Mouse (Mus musculus) ES-Bruce4 (cell line): Measurements from ENCODE around the gene Mthfd2l. TPM values are rescaled to one million over a fixed set of nuclear protein-coding genes. Genes with fewer than 3 reads are reported as not detected.

Source experiments
- H3K27ac ChIP-seq: 2 replicates; pipeline ENCODE4 v1.5.1; 2012; ENCODE audit warnings: low read length, inconsistent platforms; ENCODE audit not compliant: insufficient read depth
- H3K27me3 ChIP-seq: 2 replicates; pipeline ENCODE4 v1.6.1; 2012; ENCODE audit warnings: mild to moderate bottlenecking, low read length, inconsistent platforms; ENCODE audit not compliant: control insufficient read depth, poor library complexity, insufficient read depth, severe bottlenecking
- H3K36me3 ChIP-seq: 2 replicates; pipeline ENCODE4 v1.6.1; 2012; ENCODE audit warnings: inconsistent platforms, mild to moderate bottlenecking, low read length, moderate library complexity; ENCODE audit not compliant: control insufficient read depth, poor library complexity, insufficient read depth, severe bottlenecking
- H3K4me1 ChIP-seq: one replicate; pipeline ENCODE4 v1.8.1; 2011; ENCODE audit warnings: low read length; ENCODE audit not compliant: control insufficient read depth, insufficient read depth
- H3K4me3 ChIP-seq: 2 replicates; pipeline ENCODE4 v1.5.1; 2011; ENCODE audit warnings: low read depth, mild to moderate bottlenecking, low read length
- H3K9ac ChIP-seq: 2 replicates; pipeline ENCODE4 v1.6.1; 2012; ENCODE audit warnings: low read depth, mild to moderate bottlenecking, inconsistent platforms; ENCODE audit not compliant: poor library complexity, severe bottlenecking
- H3K9me3 ChIP-seq: replicated peaks from 2 replicates; pipeline ENCODE4 v1.6.1; 2012; ENCODE audit warnings: mild to moderate bottlenecking, low read length, inconsistent platforms; ENCODE audit not compliant: control insufficient read depth, poor library complexity, insufficient read depth, severe bottlenecking
- CTCF ChIP-seq: IDR thresholded peaks from one replicate; pipeline ENCODE4 v1.8.1; 2011; ENCODE audit warnings: low read depth, low read length
- EP300 ChIP-seq: IDR thresholded peaks from 2 replicates; pipeline ENCODE4 v1.6.1; 2011; ENCODE audit warnings: low read depth, low read length; ENCODE audit not compliant: insufficient read depth
- POLR2A ChIP-seq: IDR thresholded peaks from one replicate; pipeline ENCODE4 v1.8.1; 2011; ENCODE audit warnings: low read length; ENCODE audit not compliant: insufficient read depth
- polyA plus RNA-seq: library from polyadenylated mRNA; stranded (reverse); fragments of >200 nt; gene quantifications from 2 replicates; pipeline ENCODE4 v1.2.4, GENCODE M21; 2011; ENCODE audit warnings: low read depth; ENCODE audit not compliant: missing spikeins, insufficient read depth, insufficient read length

The Mthfd2l gene
- polyA plus RNA-seq, 1 experiment, result 9.8 TPM

GRCm38 (mm10) chr5:90952731-90953481 is 22.0 kb downstream of the Mthfd2l start:
- Histone ChIP-seq H3K4me3 (no peak overlapping the region), H3K9me3 (no peaks in the 10 kb centered on the region), H3K4me1 (no peaks in the 10 kb centered on the region), H3K9ac (no peak overlapping the region), H3K36me3 (no peaks in the 10 kb centered on the region), H3K27me3 (no peaks in the 10 kb centered on the region), H3K27ac (no peak overlapping the region)
- TF ChIP-seq EP300 (no peak), CTCF (peak; percentile 10)

GRCm38 (mm10) chr5:90964316-90964715 is 33.4 kb downstream of the Mthfd2l start:
- Histone ChIP-seq H3K4me1 (no peaks in the 10 kb centered on the region), H3K27me3 (no peaks in the 10 kb centered on the region), H3K4me3 (no peak overlapping the region), H3K27ac (no peak overlapping the region), H3K36me3 (no peaks in the 10 kb centered on the region), H3K9ac (no peak overlapping the region), H3K9me3 (no peaks in the 10 kb centered on the region)
- TF ChIP-seq POLR2A (no peak), CTCF (peak; percentile 90)

GRCm38 (mm10) chr5:90964764-90965163 is 33.8 kb downstream of the Mthfd2l start:
- Histone ChIP-seq H3K27ac (no peak overlapping the region), H3K4me1 (no peaks in the 10 kb centered on the region), H3K36me3 (no peaks in the 10 kb centered on the region), H3K4me3 (no peak overlapping the region), H3K27me3 (no peaks in the 10 kb centered on the region), H3K9me3 (no peaks in the 10 kb centered on the region), H3K9ac (no peak overlapping the region)
- TF ChIP-seq CTCF, result no peak
- TF ChIP-seq POLR2A, result no peak
- TF ChIP-seq EP300, result no peak

GRCm38 (mm10) chr5:90965386-90965785 is 34.5 kb downstream of the Mthfd2l start:
- no peaks in the 10 kb centered on the region for H3K36me3 ChIP-seq
- H3K4me3 ChIP-seq, result no peak overlapping the region
- H3K9ac ChIP-seq, result no peak overlapping the region
- no peak overlapping the region for H3K27ac ChIP-seq
- no peaks in the 10 kb centered on the region for H3K4me1 ChIP-seq
- H3K9me3 ChIP-seq, result no peaks in the 10 kb centered on the region
- no peaks in the 10 kb centered on the region for H3K27me3 ChIP-seq
- TF ChIP-seq EP300, result no peak

- TF ChIP-seq POLR2A (no peak), EP300 (no peak), CTCF (no peak)
- Histone ChIP-seq H3K36me3 (no peaks in the 10 kb centered on the region), H3K9ac (no peak overlapping the region), H3K4me1 (no peaks in the 10 kb centered on the region), H3K9me3 (no peaks in the 10 kb centered on the region), H3K4me3 (no peak overlapping the region), H3K27ac (no peak overlapping the region), H3K27me3 (no peaks in the 10 kb centered on the region)
Measured at GRCm38 (mm10) chr5:90977244-90977643, 46.3 kb downstream of the Mthfd2l start.

- H3K36me3 ChIP-seq, result no peaks in the 10 kb centered on the region
- H3K9me3 ChIP-seq, result no peaks in the 10 kb centered on the region
- no peak overlapping the region for H3K27ac ChIP-seq
- H3K9ac ChIP-seq, result no peak overlapping the region
- H3K4me3 ChIP-seq, result no peak overlapping the region
- H3K4me1 ChIP-seq, result no peaks in the 10 kb centered on the region
- TF ChIP-seq EP300 (no peak), CTCF (no peak), POLR2A (no peak)
- H3K27me3 ChIP-seq, result no peaks in the 10 kb centered on the region
Measured at GRCm38 (mm10) chr5:90980297-90980696, 49.4 kb downstream of the Mthfd2l start.
